Mouse (Mus musculus) midbrain, embryonic 13.5 days (tissue): ENCODE results near the gene Acot1. TPM values are rescaled to one million over a fixed set of nuclear protein-coding genes. Genes with fewer than 3 reads are reported as not detected.
"Not testable (repeated sequence)": the region's sequence is repeated elsewhere in the genome, so short reads cannot be mapped to it uniquely, and the experiment has no call there.

Source experiments
- ATAC-seq: fragments of 200-750 bp; cut with Nextera tagmentation; 2 replicates; pipeline ENCODE4 v1.8.0; 2017; ENCODE audit warnings: mild to moderate bottlenecking, moderate TSS enrichment, moderate library complexity
- H3K27ac ChIP-seq: fragments of 300-500 bp; sonication (generic); 2 replicates; pipeline ENCODE4 v1.5.1; 2015; ENCODE audit warnings: inconsistent platforms, mild to moderate bottlenecking, moderate library complexity
- H3K27me3 ChIP-seq: fragments of 300-500 bp; sonication (generic); 2 replicates; pipeline ENCODE4 v1.6.1; 2015; ENCODE audit warnings: mild to moderate bottlenecking, inconsistent platforms
- H3K36me3 ChIP-seq: fragments of 300-500 bp; sonication (generic); 2 replicates; pipeline ENCODE4 v1.6.1; 2015; ENCODE audit warnings: mild to moderate bottlenecking, inconsistent platforms
- H3K4me1 ChIP-seq: fragments of 300-500 bp; sonication (generic); replicated peaks from 2 replicates; pipeline ENCODE4 v1.6.1; 2015; ENCODE audit warnings: inconsistent platforms
- H3K4me2 ChIP-seq: fragments of 300-500 bp; sonication (generic); replicated peaks from 2 replicates; pipeline ENCODE4 v1.6.1; 2015; ENCODE audit warnings: moderate library complexity, mild to moderate bottlenecking, inconsistent platforms
- H3K4me3 ChIP-seq: fragments of 300-500 bp; sonication (generic); replicated peaks from 2 replicates; pipeline ENCODE4 v1.5.1; 2015; ENCODE audit warnings: mild to moderate bottlenecking, inconsistent platforms
- H3K9ac ChIP-seq: fragments of 300-500 bp; sonication (generic); replicated peaks from 2 replicates; pipeline ENCODE4 v1.6.1; 2015; ENCODE audit warnings: mild to moderate bottlenecking, inconsistent platforms
- H3K9me3 ChIP-seq: fragments of 300-500 bp; sonication (generic); 2 replicates; pipeline ENCODE4 v1.6.1; 2016; ENCODE audit warnings: mild to moderate bottlenecking, inconsistent platforms
- WGBS: fragments of 180-500 bp; shearing (Covaris S2); methylation state at CpG from one replicate; pipeline ENCODE4 v1.1.7; 2015; 5-methylcytosine and 5-hydroxymethylcytosine counted together
- polyA plus RNA-seq: library from polyadenylated mRNA; unstranded; fragments of >200 nt; fragmentation: Nextera tagmentation; extraction: Ambion mirVana; gene quantifications from 2 replicates; pipeline ENCODE4 v1.2.1, GENCODE M21; 2015

Gene Acot1
- polyA plus RNA-seq, 1 experiment from 2014 or later: 64.6 TPM

- Histone ChIP-seq H3K9ac (no peak overlapping the region), H3K4me3 (no peak overlapping the region), H3K27me3 (peaks cover 2% of the 10 kb centered on the region), H3K36me3 (no peaks in the 10 kb centered on the region), H3K9me3 (peaks cover 6% of the 10 kb centered on the region; the same call in 1 of the 2 replicates), H3K27ac (no peak overlapping the region), H3K4me1 (no peaks in the 10 kb centered on the region), H3K4me2 (no peak overlapping the region)
- WGBS: 97% methylated on average over 1 of the region's 1 CpGs
- ATAC-seq: no peak
Measured at GRCm38 (mm10) chr12:84046906-84047305, 37.6 kb downstream of the Acot1 start.

GRCm38 (mm10) chr12:84050744-84051143 lies 41.5 kb downstream of the Acot1 start:
- H3K27ac ChIP-seq, H3K9me3 ChIP-seq, H3K4me1 ChIP-seq, H3K9ac ChIP-seq, H3K4me3 ChIP-seq, H3K4me2 ChIP-seq, ATAC-seq, H3K36me3 ChIP-seq: not testable (repeated sequence)
- H3K27me3 ChIP-seq: peaks cover 26% of the 10 kb centered on the region
- 85% methylated on average over 5 of the region's 5 CpGs for WGBS

GRCm38 (mm10) chr12:84051937-84052474 lies 42.7 kb downstream of the Acot1 start, which contains the start of gene Acot3:
Gene Acot3, plus strand, starts transcription at chr12:84052144.
- peak within 1 kb of the TSS; percentile 77 for H3K4me2 ChIP-seq
- peaks cover 26% of the 10 kb centered on the region for H3K27me3 ChIP-seq
- H3K27ac ChIP-seq: no peak within 1 kb of the TSS
- ATAC-seq: no peak
- H3K36me3 ChIP-seq: no peaks in the 10 kb centered on the region
- H3K9ac ChIP-seq: 0 out of 2 replicates have a peak within 1 kb of the TSS, but pooled peaks have one; percentile 60
- peaks cover 6% of the 10 kb centered on the region; the same call in 1 of the 2 replicates for H3K9me3 ChIP-seq
- peaks cover 6% of the 10 kb centered on the region for H3K4me1 ChIP-seq
- 75% methylated on average over 5 of the region's 5 CpGs for WGBS
- peak within 1 kb of the TSS; percentile 47 for H3K4me3 ChIP-seq

GRCm38 (mm10) chr12:84052609-84053008 lies 43.3 kb downstream of the Acot1 start:
- Histone ChIP-seq H3K36me3 (no peaks in the 10 kb centered on the region), H3K9ac (no peak overlapping the region), H3K27me3 (peaks cover 26% of the 10 kb centered on the region), H3K4me3 (peak overlapping the region; percentile 47; the same call in 1 of the 2 replicates), H3K4me2 (peak overlapping the region; percentile 77), H3K4me1 (peaks cover 6% of the 10 kb centered on the region), H3K9me3 (peaks cover 6% of the 10 kb centered on the region; the same call in 1 of the 2 replicates), H3K27ac (no peak overlapping the region)
- ATAC-seq: no peak
- WGBS: 90% methylated on average over 7 of the region's 7 CpGs

- H3K9me3 ChIP-seq: peaks cover 4% of the 10 kb centered on the region; the same call in 1 of the 2 replicates
- H3K9ac ChIP-seq: peak overlapping the region; percentile 60
- peaks cover 26% of the 10 kb centered on the region for H3K27me3 ChIP-seq
- ATAC-seq: no peak
- WGBS: 9% methylated on average over 16 of the region's 16 CpGs
- no peak overlapping the region for H3K27ac ChIP-seq
- H3K36me3 ChIP-seq: no peaks in the 10 kb centered on the region
- H3K4me3 ChIP-seq: peak overlapping the region; percentile 47
- peaks cover 6% of the 10 kb centered on the region for H3K4me1 ChIP-seq
- peak overlapping the region; percentile 77 for H3K4me2 ChIP-seq
Measured at GRCm38 (mm10) chr12:84053173-84053572, 43.9 kb downstream of the Acot1 start.

GRCm38 (mm10) chr12:84053679-84054391 lies 44.5 kb downstream of the Acot1 start:
- 4% methylated on average over 41 of the region's 46 CpGs for WGBS
- 0 out of 2 replicates have a peak, but pooled peaks have one; percentile 17 for ATAC-seq
- no peaks in the 10 kb centered on the region for H3K9me3 ChIP-seq

GRCm38 (mm10) chr12:84060946-84061345 lies 51.7 kb downstream of the Acot1 start:
- no peak for ATAC-seq
- H3K9me3 ChIP-seq: no peaks in the 10 kb centered on the region
- no peaks in the 10 kb centered on the region for H3K4me1 ChIP-seq
- no peak overlapping the region for H3K27ac ChIP-seq
- WGBS: 32% methylated on average over 2 of the region's 2 CpGs
- no peaks in the 10 kb centered on the region for H3K36me3 ChIP-seq
- no peaks in the 10 kb centered on the region for H3K27me3 ChIP-seq
- no peak overlapping the region for H3K9ac ChIP-seq
- H3K4me2 ChIP-seq: no peak overlapping the region
- H3K4me3 ChIP-seq: no peak overlapping the region

More at GRCm38 (mm10) chr12:84053679-84054391, 44.5 kb downstream of the Acot1 start:
- H3K4me1 ChIP-seq: peaks cover 6% of the 10 kb centered on the region
- H3K27ac ChIP-seq: no peak overlapping the region
- peak overlapping the region; percentile 77 for H3K4me2 ChIP-seq
- H3K27me3 ChIP-seq: peaks cover 26% of the 10 kb centered on the region
- peak overlapping the region; percentile 47 for H3K4me3 ChIP-seq
- H3K9ac ChIP-seq: peak overlapping the region; percentile 60
- H3K36me3 ChIP-seq: no peaks in the 10 kb centered on the region

GRCm38 (mm10) chr12:84062336-84062735 lies 53.0 kb downstream of the Acot1 start:
- no peak for ATAC-seq
- Histone ChIP-seq H3K36me3 (no peaks in the 10 kb centered on the region), H3K27ac (no peak overlapping the region), H3K9ac (no peak overlapping the region), H3K4me1 (no peaks in the 10 kb centered on the region), H3K4me2 (no peak overlapping the region), H3K4me3 (no peak overlapping the region), H3K9me3 (no peaks in the 10 kb centered on the region), H3K27me3 (no peaks in the 10 kb centered on the region)
- 91% methylated on average over 20 of the region's 20 CpGs for WGBS

- no peaks in the 10 kb centered on the region for H3K36me3 ChIP-seq
- H3K9me3 ChIP-seq: no peaks in the 10 kb centered on the region
- H3K27me3 ChIP-seq: peaks cover 5% of the 10 kb centered on the region
- WGBS: 76% methylated on average over 5 of the region's 5 CpGs
- no peak overlapping the region for H3K4me3 ChIP-seq
- H3K4me1 ChIP-seq: no peaks in the 10 kb centered on the region
- no peak overlapping the region for H3K4me2 ChIP-seq
- ATAC-seq: no peak
- H3K9ac ChIP-seq: no peak overlapping the region
- H3K27ac ChIP-seq: no peak overlapping the region
Measured at GRCm38 (mm10) chr12:84063228-84063627, 53.9 kb downstream of the Acot1 start.

- 85% methylated on average over 2 of the region's 2 CpGs for WGBS
- H3K27ac ChIP-seq: no peak overlapping the region
- no peak overlapping the region for H3K9ac ChIP-seq
- ATAC-seq: no peak
- H3K27me3 ChIP-seq: peaks cover 11% of the 10 kb centered on the region
- no peaks in the 10 kb centered on the region for H3K9me3 ChIP-seq
- H3K4me3 ChIP-seq: no peak overlapping the region
- H3K36me3 ChIP-seq: no peaks in the 10 kb centered on the region
- no peaks in the 10 kb centered on the region for H3K4me1 ChIP-seq
- no peak overlapping the region for H3K4me2 ChIP-seq
Measured at GRCm38 (mm10) chr12:84063833-84064232, 54.5 kb downstream of the Acot1 start.

GRCm38 (mm10) chr12:84064621-84065020 lies 55.3 kb downstream of the Acot1 start:
- Histone ChIP-seq H3K27me3 (peaks cover 18% of the 10 kb centered on the region), H3K9ac (no peak overlapping the region), H3K4me1 (0 out of 2 replicates have a peak, but pooled peaks cover under 1% of the 10 kb centered on the region), H3K4me3 (no peak overlapping the region), H3K9me3 (no peaks in the 10 kb centered on the region), H3K4me2 (no peak overlapping the region), H3K27ac (no peak overlapping the region), H3K36me3 (no peaks in the 10 kb centered on the region)
- WGBS: 73% methylated on average over 8 of the region's 8 CpGs
- no peak for ATAC-seq

GRCm38 (mm10) chr12:84067752-84068151 lies 58.5 kb downstream of the Acot1 start:
- no peaks in the 10 kb centered on the region for H3K36me3 ChIP-seq
- H3K9ac ChIP-seq: no peak overlapping the region
- H3K4me2 ChIP-seq: no peak overlapping the region
- H3K27me3 ChIP-seq: peaks cover 33% of the 10 kb centered on the region
- no peaks in the 10 kb centered on the region for H3K9me3 ChIP-seq
- no peak for ATAC-seq
- 0 out of 2 replicates have a peak, but pooled peaks cover 3% of the 10 kb centered on the region for H3K4me1 ChIP-seq
- no peak overlapping the region for H3K4me3 ChIP-seq
- H3K27ac ChIP-seq: no peak overlapping the region
- WGBS: 80% methylated on average over 4 of the region's 4 CpGs
